In genomic region chr15:83527092-83527437, GRCm38 (mm10) we compare ENCODE assay signal across 8 mouse cellular contexts. TPM values are rescaled to one million over a fixed set of nuclear protein-coding genes. Genes with fewer than 3 reads are reported as not detected.
DNase-seq lines count a peak whose midpoint lies in the region; ATAC-seq and TF ChIP-seq lines count a peak whose summit lies in the region.

No protein-coding gene starts in this region.

- TF ChIP-seq CTCF in C2C12 (IDR thresholded peaks at IDR 0.05; ENCODE audit: control insufficient read depth, insufficient read depth, insufficient read length), result no peak
- TF ChIP-seq CTCF in olfactory bulb, adult 2 months (IDR thresholded peaks at IDR 0.05; ENCODE audit: insufficient read depth, low read depth, low read length), result no peak

- H3K79me3 ChIP-seq in C2C12 (ENCODE audit: low read depth), result no peaks in the 10 kb centered on the region

- H3K4me3 ChIP-seq in C2C12 (ENCODE audit: insufficient read depth, poor library complexity, severe bottlenecking), result peak overlapping the region; percentile 25
- H3K4me3 ChIP-seq in forebrain, embryonic 12.5 days (replicated peaks), result peak overlapping the region; percentile 53
- H3K4me3 ChIP-seq in liver, embryonic 11.5 days (ENCODE audit: low read depth, low read length), result peak overlapping the region; percentile 60
- H3K4me3 ChIP-seq in olfactory bulb, adult 2 months (ENCODE audit: insufficient read depth, low read depth, low read length), result peak overlapping the region; percentile 42

- TF ChIP-seq POLR2A in olfactory bulb, adult 2 months (IDR thresholded peaks at IDR 0.05; ENCODE audit: insufficient read depth, low read depth, low read length), result no peak

- WGBS in forebrain, embryonic 12.5 days, result under 1% methylated on average over 26 of the region's 26 CpGs
- WGBS in liver, embryonic 11.5 days, result 2% methylated on average over 26 of the region's 26 CpGs
- 5% methylated on average over 26 of the region's 26 CpGs for WGBS in olfactory bulb, adult 2 months

- H3K36me3 ChIP-seq in C2C12 (ENCODE audit: control insufficient read depth, insufficient read depth), result no peaks in the 10 kb centered on the region
- no peaks in the 10 kb centered on the region for H3K36me3 ChIP-seq in forebrain, embryonic 12.5 days (replicated peaks)
- H3K36me3 ChIP-seq in liver, embryonic 11.5 days (ENCODE audit: control insufficient read depth, insufficient read depth, low read length), result no peaks in the 10 kb centered on the region

- peak overlapping the region; percentile 51 for H3K9ac ChIP-seq in forebrain, embryonic 12.5 days
- peak overlapping the region; percentile 12 for H3K9ac ChIP-seq in liver, embryonic 11.5 days (ENCODE audit: low read depth, low read length)

- peaks cover 18% of the 10 kb centered on the region for H3K27me3 ChIP-seq in C2C12 (ENCODE audit: control insufficient read depth, insufficient read depth, insufficient read length)
- peaks cover 60% of the 10 kb centered on the region for H3K27me3 ChIP-seq in forebrain, embryonic 12.5 days
- H3K27me3 ChIP-seq in liver, embryonic 11.5 days (replicated peaks; ENCODE audit: control insufficient read depth, insufficient read depth, low read length), result peaks cover 50% of the 10 kb centered on the region

- H3K79me2 ChIP-seq in C2C12 (ENCODE audit: control insufficient read depth, insufficient read depth), result no peaks in the 10 kb centered on the region

- no peak for ATAC-seq in forebrain, embryonic 12.5 days (ENCODE audit: low FRiP score)
- ATAC-seq in liver, embryonic 11.5 days (replicated peaks; ENCODE audit: low FRiP score), result 0 out of 2 replicates have a peak, but pooled peaks have one; percentile 21

- H3K9me3 ChIP-seq in forebrain, embryonic 12.5 days, result no peaks in the 10 kb centered on the region
- no peaks in the 10 kb centered on the region for H3K9me3 ChIP-seq in liver, embryonic 11.5 days (ENCODE audit: control insufficient read depth, low read length)

- H3K4me1 ChIP-seq in forebrain, embryonic 12.5 days, result peaks cover 22% of the 10 kb centered on the region
- H3K4me1 ChIP-seq in liver, embryonic 11.5 days (replicated peaks; ENCODE audit: control insufficient read depth, insufficient read depth, low read length), result peaks cover 31% of the 10 kb centered on the region
- H3K4me1 ChIP-seq in olfactory bulb, adult 2 months (ENCODE audit: control insufficient read depth, insufficient read depth, low read length), result peaks cover 15% of the 10 kb centered on the region

- peak overlapping the region; percentile 96 for H3K4me2 ChIP-seq in forebrain, embryonic 12.5 days
- peak overlapping the region; percentile 94 for H3K4me2 ChIP-seq in liver, embryonic 11.5 days

- peak overlapping the region; percentile 25 for H3ac ChIP-seq in C2C12 (ENCODE audit: control insufficient read depth, insufficient read length, low read depth)

- H3K27ac ChIP-seq in forebrain, embryonic 12.5 days, result no peak overlapping the region
- no peak overlapping the region for H3K27ac ChIP-seq in liver, embryonic 11.5 days (ENCODE audit: low read depth, low read length)
- no peak overlapping the region for H3K27ac ChIP-seq in olfactory bulb, adult 2 months (ENCODE audit: insufficient read depth, low read depth, low read length)

- DNase-seq in embryo, embryonic 11 days, result peak; percentile 41
- DNase-seq in embryo, embryonic 10.5 days (ENCODE audit: low spot score), result no peak
- DNase-seq in liver, embryonic 11.5 days (ENCODE audit: low spot score), result no peak
- no peak for DNase-seq in adrenal gland, postnatal 14 days
- no peak for DNase-seq in left cerebral cortex, adult 9 months (ENCODE audit: low spot score in 2 of 2)

TF ChIP-seq in C2C12, 6 proteins besides CTCF, POLR2A, EP300 and RAD21:
- no peak for TF ChIP-seq CEBPB (IDR thresholded peaks at IDR 0.05; ENCODE audit: low read depth)
- no peak for TF ChIP-seq MYOD1 (IDR thresholded peaks at IDR 0.05; ENCODE audit: control insufficient read depth, insufficient read length, low read depth)
- no peak for TF ChIP-seq MYOG (IDR thresholded peaks at IDR 0.05; ENCODE audit: control insufficient read depth, extremely low read depth, insufficient read length)
- no peak for TF ChIP-seq FOSL1 (IDR thresholded peaks at IDR 0.05; ENCODE audit: insufficient read depth, low read length, poor library complexity, severe bottlenecking)
- no peak for TF ChIP-seq MAX (IDR thresholded peaks at IDR 0.05)
TF ChIP-seq in C2C12: peak in this region for 0.

RNA-seq across cellular contexts. Expression of gene Bik, which starts 0.4 kb away (rescaled TPM):
- 0.91 TPM for polyA plus RNA-seq in C2C12 (2012; fragmentation: generic; extraction: Trizol)
- polyA plus RNA-seq in forebrain, embryonic 12.5 days (2016; fragmentation: Nextera tagmentation; extraction: Ambion mirVana), result 1.4 and 1.7 TPM in 2 replicates
- polyA plus RNA-seq in liver, embryonic 11.5 days (2014; fragmentation: Nextera tagmentation; extraction: Ambion mirVana), result 4.0 and 5.6 TPM in 2 replicates
- polyA plus RNA-seq in olfactory bulb, adult 2 months (2012; ENCODE audit: insufficient read depth, insufficient read length, low replicate concordance, missing spikeins), result not detected in 2 replicates
- total RNA-seq in adrenal gland, postnatal 14 days (2021), result 7.1 and 8.4 TPM in 2 replicates

RNA-seq across cellular contexts. Expression of gene Ttll1, which starts 16.4 kb away (rescaled TPM):
- 28.5 TPM for polyA plus RNA-seq in C2C12 (2012; fragmentation: generic; extraction: Trizol)
- 57.0 and 62.4 TPM in 2 replicates for polyA plus RNA-seq in forebrain, embryonic 12.5 days (2016; fragmentation: Nextera tagmentation; extraction: Ambion mirVana)
- 12.6 and 14.5 TPM in 2 replicates for polyA plus RNA-seq in liver, embryonic 11.5 days (2014; fragmentation: Nextera tagmentation; extraction: Ambion mirVana)
- polyA plus RNA-seq in olfactory bulb, adult 2 months (2012; ENCODE audit: insufficient read depth, insufficient read length, low replicate concordance, missing spikeins), result not detected in 2 replicates
- 6.6 and 7.1 TPM in 2 replicates for total RNA-seq in adrenal gland, postnatal 14 days (2021)

RNA-seq across cellular contexts. Expression of gene Tspo, which starts 36.3 kb away (rescaled TPM):
- polyA plus RNA-seq in C2C12 (2012; fragmentation: generic; extraction: Trizol), result 693 TPM
- 15.5 and 16.3 TPM in 2 replicates for polyA plus RNA-seq in forebrain, embryonic 12.5 days (2016; fragmentation: Nextera tagmentation; extraction: Ambion mirVana)
- polyA plus RNA-seq in liver, embryonic 11.5 days (2014; fragmentation: Nextera tagmentation; extraction: Ambion mirVana), result 144 and 150 TPM in 2 replicates
- not detected in 2 replicates for polyA plus RNA-seq in olfactory bulb, adult 2 months (2012; ENCODE audit: insufficient read depth, insufficient read length, low replicate concordance, missing spikeins)
- 344 and 362 TPM in 2 replicates for total RNA-seq in adrenal gland, postnatal 14 days (2021)

RNA-seq across cellular contexts. Expression of gene Mcat, which starts 36.5 kb away (rescaled TPM):
- polyA plus RNA-seq in C2C12 (2012; fragmentation: generic; extraction: Trizol), result 42.4 TPM
- 37.4 and 38.8 TPM in 2 replicates for polyA plus RNA-seq in forebrain, embryonic 12.5 days (2016; fragmentation: Nextera tagmentation; extraction: Ambion mirVana)
- polyA plus RNA-seq in liver, embryonic 11.5 days (2014; fragmentation: Nextera tagmentation; extraction: Ambion mirVana), result 38.6 and 39.3 TPM in 2 replicates
- not detected in 2 replicates for polyA plus RNA-seq in olfactory bulb, adult 2 months (2012; ENCODE audit: insufficient read depth, insufficient read length, low replicate concordance, missing spikeins)
- 34.6 and 41.1 TPM in 2 replicates for total RNA-seq in adrenal gland, postnatal 14 days (2021)

Comparison
In these comparisons a context has a peak if more than half of its experiments do, and no peak if none do; other contexts are left out.
1. RNA of gene Ttll1, which starts 16.4 kb away (polyA plus RNA-seq): 57.0 to 62.4 TPM in forebrain, embryonic 12.5 days, 28.5 TPM in C2C12 (single experiment) and 12.6 to 14.5 TPM in liver, embryonic 11.5 days; not detected in olfactory bulb, adult 2 months; every median in the first group is over 10 times any median in the second.
2. RNA of gene Tspo, which starts 36.3 kb away (polyA plus RNA-seq): 693 TPM in C2C12 (single experiment), 144 to 150 TPM in liver, embryonic 11.5 days and 15.5 to 16.3 TPM in forebrain, embryonic 12.5 days; not detected in olfactory bulb, adult 2 months; every median in the first group is over 10 times any median in the second.
3. Peak in every context shown above with its lines, with median percentiles within 50 percentile points of each other: H3K4me3 ChIP-seq.